Mouse (Mus musculus): ENCODE measurements around the gene Bphl. TPM values are rescaled to one million over a fixed set of nuclear protein-coding genes. Genes with fewer than 3 reads are reported as not detected.

Gene Bphl
- total RNA-seq (2022): 100 to 1,000 TPM in 2 of 4 experiments, 10 to 100 TPM in 2; 91.3 to 124 (median 102) TPM

DNA sequence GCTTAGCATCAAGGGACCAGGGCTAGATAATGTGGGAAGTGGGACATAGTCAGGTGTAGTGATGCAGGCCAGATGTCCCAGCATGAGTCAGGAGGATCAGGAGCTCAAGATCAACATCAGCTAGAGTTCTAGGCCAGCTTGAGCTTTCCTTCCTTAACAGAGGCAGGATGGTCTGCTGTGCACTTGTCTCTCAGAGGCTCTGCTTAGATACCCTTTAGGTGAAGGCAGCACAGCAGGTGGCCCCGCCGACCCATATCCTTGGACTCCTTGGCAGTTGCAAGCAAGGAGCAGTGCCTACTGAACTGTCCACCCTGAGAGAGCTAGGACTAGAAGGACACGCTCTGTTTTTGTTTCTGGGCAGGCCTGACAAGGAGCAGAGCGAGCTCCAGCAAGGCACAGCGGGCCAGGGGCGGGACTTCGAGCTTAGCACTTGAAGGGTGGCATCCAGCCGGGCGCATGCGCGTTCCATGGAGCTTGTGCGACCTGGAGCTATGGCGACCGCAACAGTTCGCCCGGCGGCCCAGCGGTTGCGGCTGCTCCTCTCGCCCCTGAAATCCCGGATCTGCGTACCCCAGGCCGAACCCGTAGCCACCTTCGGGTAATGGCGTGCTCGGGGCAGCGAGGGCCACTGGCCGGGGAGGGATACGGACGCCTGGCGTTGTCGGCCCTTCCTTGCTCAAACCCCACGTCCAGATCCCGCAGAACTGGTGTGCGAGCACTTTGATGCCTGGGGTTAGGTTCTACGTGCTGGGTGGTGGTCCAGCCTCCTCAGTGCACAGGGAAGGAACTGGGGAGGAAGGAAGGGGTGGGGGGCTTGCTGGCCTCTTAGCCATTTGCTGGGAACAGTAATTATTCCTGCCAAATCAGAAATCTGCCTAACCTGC is at the start of gene Bphl:
Bphl (plus strand) TSS at position 426 of the 884 bp plus-strand sequence.
- DNase-seq: peak; percentile 92

GRCm38 (mm10) chr13:33989625-33990024 is 47.8 kb upstream of the Bphl start:
- DNase-seq: no peak

GRCm38 (mm10) chr13:33995197-33995596 is 42.2 kb upstream of the Bphl start:
- DNase-seq: peak; percentile 62

GRCm38 (mm10) chr13:34002058-34003006 is 35.1 kb upstream of the Bphl start, which contains the start of the genes Ripk1 and Serpinb6a:
Gene Ripk1 (plus strand): TSS chr13:34002363.
Gene Serpinb6a (minus strand): TSS chr13:34002794.
- peak; percentile 84 for DNase-seq

DNA sequence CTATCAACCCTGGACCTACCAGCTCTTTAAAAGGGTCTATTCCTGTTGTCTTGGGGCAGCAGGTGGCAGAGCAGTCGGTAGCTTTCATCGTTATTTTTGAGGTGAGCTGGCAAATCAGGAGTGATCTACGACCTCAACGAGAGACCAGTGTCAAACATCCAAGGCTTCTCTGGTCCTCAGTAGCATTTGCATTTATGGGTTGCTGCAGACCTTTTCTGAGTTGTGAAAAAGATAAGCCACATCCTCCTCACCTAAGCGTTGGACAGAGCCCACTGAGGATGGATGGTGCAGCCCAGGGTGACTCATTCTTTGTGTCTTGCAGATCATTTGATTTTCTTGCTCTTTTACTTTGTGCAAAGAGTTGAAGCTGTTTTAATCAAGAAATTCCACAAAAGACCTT is 34.3 kb upstream of the Bphl start:
- DNase-seq: no peak

DNA sequence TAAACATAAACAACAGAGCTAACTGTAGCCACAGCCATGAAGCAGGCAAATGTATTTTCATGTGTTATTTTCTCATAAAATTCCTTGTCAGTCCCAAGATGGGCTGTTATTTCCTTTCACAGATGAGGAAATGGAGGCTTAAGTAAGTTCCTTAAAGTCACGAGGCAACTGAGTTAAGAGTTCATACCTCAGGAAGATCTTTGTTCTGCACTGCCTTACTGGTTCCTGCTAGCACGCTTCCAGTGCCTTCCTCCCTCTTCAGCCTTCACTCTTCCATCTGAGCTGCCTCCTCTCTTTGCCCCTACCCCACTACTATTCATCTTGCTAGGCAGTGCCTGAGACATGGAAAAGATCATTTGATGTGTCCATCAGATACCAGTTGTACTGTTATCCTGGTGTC is 30.2 kb upstream of the Bphl start:
- DNase-seq: no peak

GRCm38 (mm10) chr13:34016927-34017569 is 20.3 kb upstream of the Bphl start:
- DNase-seq: no peak

DNA sequence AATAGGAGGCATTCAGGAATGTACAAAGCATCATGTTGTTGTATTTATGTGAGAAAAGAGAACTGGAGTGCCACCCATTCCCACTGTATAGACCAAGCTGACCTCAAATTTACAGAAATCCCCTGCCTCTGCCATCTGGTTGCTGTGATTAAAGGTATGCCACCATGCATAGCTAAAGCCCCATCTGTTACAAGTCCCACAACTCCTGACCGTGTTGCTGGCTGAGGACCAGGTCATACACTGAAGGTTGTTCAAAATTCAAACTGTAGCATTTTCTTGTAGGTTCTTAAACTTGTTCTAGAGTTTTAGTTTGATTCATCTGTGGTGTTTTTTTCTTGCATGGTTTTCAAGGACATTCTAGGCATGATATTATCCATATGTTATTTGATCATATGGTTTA is 18.9 kb upstream of the Bphl start:
- DNase-seq: no peak

- DNase-seq: no peak
These were observed 15.4 kb upstream of the Bphl start for GRCm38 (mm10) chr13:34021998-34022397.

DNA sequence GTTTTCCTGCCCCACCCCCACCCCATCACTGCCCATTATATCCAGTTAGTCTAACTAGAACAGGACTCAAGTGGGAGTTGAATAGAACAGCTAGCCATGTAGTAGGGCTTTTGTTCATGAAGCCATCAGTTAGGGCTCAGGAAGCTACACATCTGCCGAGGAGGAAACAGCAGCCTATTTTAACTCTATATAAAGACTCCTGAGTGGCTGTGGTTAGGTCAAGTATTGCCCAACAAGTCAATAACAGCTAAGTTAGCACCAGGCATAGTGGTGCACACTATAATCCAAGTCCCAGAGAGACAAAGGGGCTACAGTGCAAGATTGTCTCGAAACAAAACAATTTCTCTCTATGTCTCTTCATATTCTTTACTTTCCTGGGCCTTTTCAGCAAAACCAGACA is 5.4 kb upstream of the Bphl start:
- no peak for DNase-seq

DNA sequence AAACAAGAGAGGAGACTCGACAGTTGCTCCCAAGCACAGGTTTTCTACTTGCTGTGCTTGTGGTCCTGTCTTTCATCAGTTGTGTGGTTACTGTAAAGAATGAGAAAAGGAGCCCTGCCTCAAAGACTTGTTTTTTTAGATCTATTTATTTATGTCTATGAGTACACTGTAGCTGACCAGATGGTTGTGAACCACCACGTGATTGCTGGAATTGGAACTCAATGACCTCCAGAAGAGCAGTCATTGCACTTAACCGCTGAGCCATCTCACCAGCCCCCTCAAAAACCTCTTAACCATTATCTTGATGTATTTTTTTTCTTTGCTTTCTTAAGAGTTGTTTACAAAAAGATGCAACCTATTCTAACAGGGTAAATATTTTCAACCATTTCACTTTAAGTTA is 2.0 kb upstream of the Bphl start:
- DNase-seq: no peak

- DNase-seq: no peak
These were observed 671 bp upstream of the Bphl start for GRCm38 (mm10) chr13:34036726-34037125.

DNA sequence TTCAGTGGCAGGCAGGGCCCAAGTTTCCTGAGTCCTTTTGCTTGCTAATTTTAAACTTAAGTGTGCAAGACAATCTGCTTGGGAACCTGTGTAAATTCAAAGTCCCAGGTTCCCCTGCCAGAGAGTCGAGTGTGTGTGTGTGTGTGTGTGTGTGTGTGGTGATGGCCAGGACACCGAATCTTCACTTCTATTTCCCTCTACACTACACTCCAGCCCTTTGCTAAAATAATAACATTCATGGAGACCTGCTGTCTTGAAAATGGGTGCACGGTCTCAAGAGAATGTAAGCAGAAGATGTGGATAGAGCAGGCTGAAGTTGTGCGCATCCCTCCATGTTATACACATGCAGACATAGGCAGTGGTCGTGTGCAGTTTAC is 647 bp downstream of the Bphl start:
- no peak for DNase-seq

DNA sequence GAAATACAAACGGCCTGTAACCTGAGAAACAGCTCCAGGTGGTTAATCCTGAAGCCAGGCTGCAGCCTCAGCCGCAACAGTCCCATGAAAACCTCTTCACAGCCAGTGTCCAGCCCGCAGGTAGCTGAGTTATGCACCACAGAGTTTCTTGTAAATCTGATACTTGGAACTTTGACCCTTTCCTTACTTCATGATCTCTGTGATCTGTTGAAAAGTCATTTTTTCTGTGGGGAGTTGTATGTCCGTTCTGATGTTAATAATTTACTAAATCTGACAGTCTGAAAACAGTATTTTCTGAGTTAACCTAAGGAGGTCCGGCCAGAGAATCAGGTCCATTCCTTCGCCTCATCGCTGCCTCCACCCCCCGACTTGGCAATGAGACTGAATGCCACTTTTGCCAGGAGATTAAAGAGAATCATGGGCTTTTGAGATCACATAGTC is 1.5 kb downstream of the Bphl start:
- DNase-seq: no peak

GRCm38 (mm10) chr13:34040091-34040490 is 2.7 kb downstream of the Bphl start:
- no peak for DNase-seq

GRCm38 (mm10) chr13:34043716-34044393 is 6.5 kb downstream of the Bphl start:
- DNase-seq: no peak

DNA sequence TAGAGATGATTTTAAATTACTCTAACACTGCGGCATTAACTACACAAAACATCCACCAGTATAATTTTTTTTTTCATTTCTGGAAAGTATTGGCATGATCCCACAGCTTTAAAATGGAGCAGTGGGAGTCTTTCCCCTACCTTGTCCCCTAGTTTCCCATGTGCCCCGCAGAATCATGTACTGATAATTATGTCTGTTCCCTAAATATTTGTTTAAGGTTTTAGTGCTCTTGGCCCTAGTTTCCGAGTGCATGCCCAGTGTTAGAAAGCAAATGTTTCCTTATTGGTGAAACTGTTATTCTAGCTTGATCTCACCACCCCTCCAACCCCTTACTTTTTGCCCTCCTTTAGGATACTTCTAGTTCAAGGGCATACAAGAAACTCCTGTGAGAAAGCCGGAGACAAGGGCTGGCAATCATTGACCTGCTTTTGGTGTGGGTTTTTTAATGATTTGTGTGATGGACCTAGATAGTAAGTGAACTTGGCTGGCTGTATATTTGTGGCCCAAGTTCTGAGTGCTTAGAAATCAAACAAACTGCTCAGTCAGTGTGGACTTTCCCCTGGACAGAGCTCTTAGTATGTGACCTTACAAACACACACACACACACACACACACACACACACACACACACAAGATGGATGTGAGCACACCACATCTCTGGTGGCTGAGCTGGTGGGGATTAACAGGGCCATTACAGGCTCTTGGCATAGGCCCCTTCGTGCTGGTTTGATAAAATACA is 8.3 kb downstream of the Bphl start:
- DNase-seq: no peak

- DNase-seq: peak; percentile 61
These were observed 9.1 kb downstream of the Bphl start for GRCm38 (mm10) chr13:34046421-34047012.

DNA sequence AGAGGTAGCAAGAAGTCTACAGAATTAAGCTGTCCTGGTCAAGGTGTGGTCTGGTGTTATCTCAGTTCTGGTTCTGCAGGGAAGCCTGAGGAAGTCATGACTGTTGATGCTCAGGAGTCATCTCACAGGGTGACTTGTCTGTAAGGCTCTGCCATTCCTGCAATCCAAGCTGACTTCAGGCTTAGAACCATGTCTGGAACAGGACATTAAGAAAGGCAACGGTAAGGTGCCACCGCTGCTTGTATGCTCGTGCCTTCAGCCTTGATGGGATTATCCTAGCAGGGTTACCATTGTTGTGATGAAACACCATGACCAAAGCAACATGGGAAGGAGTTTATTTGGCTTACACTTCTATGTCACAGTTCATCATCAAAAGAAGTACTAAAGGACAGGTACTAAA is 10.1 kb downstream of the Bphl start:
- DNase-seq: no peak

DNA sequence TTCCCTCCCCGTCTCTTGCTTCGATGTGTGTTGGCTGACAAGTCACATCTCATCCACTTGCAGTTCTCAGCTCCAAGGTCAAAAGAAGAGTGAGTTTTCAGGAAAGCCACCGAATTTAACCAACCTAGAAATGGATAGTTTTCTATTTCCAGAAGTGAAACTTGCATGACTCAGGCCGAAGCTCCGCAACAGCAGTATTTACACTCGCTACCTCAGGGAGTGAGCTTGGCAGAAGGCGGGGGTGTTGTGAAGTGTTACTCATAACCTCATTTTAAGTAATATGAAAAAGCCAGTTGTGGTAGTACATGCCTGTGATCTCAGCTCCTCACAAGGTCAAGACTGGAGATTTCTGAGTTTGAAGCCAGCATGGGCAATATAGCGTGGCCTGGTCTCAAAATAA is 13.1 kb downstream of the Bphl start:
- DNase-seq: no peak

- DNase-seq: no peak
These were observed 14.3 kb downstream of the Bphl start for GRCm38 (mm10) chr13:34051692-34052091.

All from adrenal gland, adult 8-10 months (tissue).